19 mouse cellular contexts compared by ENCODE assay signal in genomic region chr14:117324214-117324613, GRCm38 (mm10).
DNase-seq lines count a peak whose midpoint lies in the region; ATAC-seq and TF ChIP-seq lines count a peak whose summit lies in the region.
"Had no signal": no experiment of that assay in that cellular context is flagged by ENCODE, and none has a peak within 500 bp of the region (broad histone marks: within the 10 kb centered on the region; RNA-seq: fewer than 3 reads in every experiment).

No protein-coding gene starts in this region.

- no peaks in the 10 kb centered on the region for H3K9me3 ChIP-seq in liver, postnatal 0 days (ENCODE audit: low read length)
- H3K9me3 ChIP-seq in liver, embryonic 12.5 days (replicated peaks), result no peaks in the 10 kb centered on the region

- peak; percentile 89 for ATAC-seq in liver, postnatal 0 days
- no peak for ATAC-seq in liver, embryonic 12.5 days
- ATAC-seq: activated CD4-positive, CD25-positive, alpha-beta regulatory T cell, adult 4 months; CD4-positive, CD25-positive, alpha-beta regulatory T cell, adult 4 months; Patski had no signal

- no peak overlapping the region for H3K4me3 ChIP-seq in liver, adult 2 months (ENCODE audit: insufficient read depth, low read depth, low read length)
- H3K4me3 ChIP-seq in liver, postnatal 0 days (ENCODE audit: low read depth, low read length), result no peak overlapping the region
- H3K4me3 ChIP-seq in liver, embryonic 12.5 days, result no peak overlapping the region

- peak; percentile 62 for DNase-seq in liver, adult 2 months (ENCODE audit: extremely low read depth, low read depth, low spot score)
- no peak for DNase-seq in liver
- peak; percentile 18 for DNase-seq in liver, postnatal 0 days
- DNase-seq: adrenal gland, adult 2 months; adrenal gland, adult 8-10 months; adrenal gland, postnatal 10 days; adrenal gland, postnatal 14 days; adrenal gland, postnatal 25 days; adrenal gland, postnatal 36 days; B cell, adult 2 months; cerebellum, adult 11 months; cerebellum, adult 11-12 months; cerebellum, adult 18-20 months had no signal

- no peak overlapping the region for H3K4me2 ChIP-seq in liver, postnatal 0 days (ENCODE audit: low read depth, low read length)
- H3K4me2 ChIP-seq in liver, embryonic 12.5 days, result no peak overlapping the region

- H3K79me2 ChIP-seq in liver, adult 2 months (ENCODE audit: control insufficient read depth, insufficient read depth, low read length), result no peaks in the 10 kb centered on the region

- no peak for TF ChIP-seq POLR2A in liver, adult 2 months (IDR thresholded peaks at IDR 0.05; ENCODE audit: extremely low read depth, insufficient read depth, low read length)

- TF ChIP-seq EP300 in liver, postnatal 0 days (IDR thresholded peaks at IDR 0.05; ENCODE audit: low read depth), result no peak

- no peaks in the 10 kb centered on the region for H3K27me3 ChIP-seq in liver, adult 2 months (ENCODE audit: control insufficient read depth, insufficient read depth, low read length)
- no peaks in the 10 kb centered on the region for H3K27me3 ChIP-seq in liver, postnatal 0 days (ENCODE audit: insufficient read depth, low read length)
- no peaks in the 10 kb centered on the region for H3K27me3 ChIP-seq in liver, embryonic 12.5 days (replicated peaks)
- H3K27me3 ChIP-seq: CH12.LX, Patski had no signal

- no peaks in the 10 kb centered on the region for H3K4me1 ChIP-seq in liver, adult 2 months (ENCODE audit: control insufficient read depth, insufficient read depth, low read length)
- H3K4me1 ChIP-seq in liver, postnatal 0 days (ENCODE audit: insufficient read depth), result no peaks in the 10 kb centered on the region
- H3K4me1 ChIP-seq in liver, embryonic 12.5 days, result no peaks in the 10 kb centered on the region

- TF ChIP-seq CTCF in liver, adult 2 months (IDR thresholded peaks at IDR 0.05; ENCODE audit: low read depth, low read length), result no peak
- no peak for TF ChIP-seq CTCF in liver, postnatal 0 days (IDR thresholded peaks at IDR 0.05; ENCODE audit: low read depth)

- no peak overlapping the region for H3K9ac ChIP-seq in liver, adult 2 months (ENCODE audit: low read depth, low read length)
- H3K9ac ChIP-seq in liver, postnatal 0 days (replicated peaks), result no peak overlapping the region
- H3K9ac ChIP-seq in liver, embryonic 12.5 days, result no peak overlapping the region

- H3K36me3 ChIP-seq in liver, adult 2 months (ENCODE audit: control insufficient read depth, insufficient read depth, low read length), result no peaks in the 10 kb centered on the region
- H3K36me3 ChIP-seq in liver, postnatal 0 days (replicated peaks; ENCODE audit: insufficient read depth, low read length), result no peaks in the 10 kb centered on the region
- no peaks in the 10 kb centered on the region for H3K36me3 ChIP-seq in liver, embryonic 12.5 days
- H3K36me3 ChIP-seq: G1E had no signal

- WGBS in liver, adult 2 months, result 37% methylated on average over 2 of the region's 2 CpGs
- 69% methylated on average over 2 of the region's 2 CpGs for WGBS in liver, postnatal 0 days (ENCODE audit: insufficient replicate concordance)
- WGBS in liver, embryonic 12.5 days (ENCODE audit: insufficient replicate concordance), result 52% methylated on average over 2 of the region's 2 CpGs

- no peak overlapping the region for H3K27ac ChIP-seq in liver, adult 2 months (replicated peaks; ENCODE audit: insufficient read depth, low read depth, low read length)
- H3K27ac ChIP-seq in liver, postnatal 0 days (ENCODE audit: low read depth), result no peak overlapping the region
- no peak overlapping the region for H3K27ac ChIP-seq in liver, embryonic 12.5 days
